Mouse (Mus musculus): ENCODE measurements at regions not wholly inside any gene's neighbourhood (a gene's known extent, or its start where the extent isn't known, plus 50 kb on each side); places are given as distances from the start of the nearest gene placed in this dataset.

DNA sequence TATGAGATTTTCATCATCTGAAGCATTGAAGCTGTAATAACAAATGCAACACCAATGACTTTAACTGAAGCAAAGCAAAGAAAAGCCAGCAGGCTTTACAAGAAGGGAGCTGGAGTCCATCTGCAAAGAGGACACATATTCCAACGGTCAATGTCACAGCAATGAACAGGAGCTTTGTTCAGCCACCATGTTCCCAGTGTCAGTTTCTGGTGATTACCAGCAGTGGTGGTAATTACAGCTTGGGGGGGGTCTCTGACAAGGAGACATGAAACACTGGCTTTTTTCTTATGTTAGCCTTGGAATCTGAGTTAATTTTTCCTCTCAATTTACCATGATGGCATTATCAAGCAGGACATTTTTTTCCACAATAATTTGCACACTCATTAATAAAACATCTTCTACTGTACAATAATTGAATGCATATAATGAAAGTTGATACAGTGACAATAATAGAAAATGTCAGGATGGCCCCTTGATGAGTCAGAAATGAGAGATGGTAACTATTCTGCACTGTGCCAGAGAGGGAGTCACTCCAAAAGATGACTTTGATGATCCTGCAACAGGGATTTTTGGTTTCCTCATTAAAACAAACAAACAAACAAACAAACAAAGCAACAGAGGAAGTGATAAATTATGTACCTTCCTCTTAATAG, 373.4 kb downstream of the Frk start:
- Histone ChIP-seq H3K79me2 (ENCODE audit: control insufficient read depth, insufficient read depth, low read length) (no peaks in the 10 kb centered on the region), H3K36me3 (ENCODE audit: control insufficient read depth, insufficient read depth, low read length) (no peaks in the 10 kb centered on the region), H3K4me1 (ENCODE audit: control insufficient read depth, insufficient read depth, low read length) (no peaks in the 10 kb centered on the region), H3K9ac (ENCODE audit: low read depth, low read length) (no peak overlapping the region), H3K27me3 (ENCODE audit: control insufficient read depth, insufficient read depth, low read length) (no peaks in the 10 kb centered on the region), H3K27ac (replicated peaks; ENCODE audit: insufficient read depth, low read depth, low read length) (no peak overlapping the region), H3K4me3 (ENCODE audit: insufficient read depth, low read depth, low read length) (no peak overlapping the region)
- DNase-seq (ENCODE audit: extremely low read depth, low read depth, low spot score), result no peak
- WGBS, result 78% methylated on average over 1 of the region's 1 CpGs
- TF ChIP-seq CTCF (IDR thresholded peaks at IDR 0.05; ENCODE audit: low read depth, low read length), result no peak
- TF ChIP-seq POLR2A (IDR thresholded peaks at IDR 0.05; ENCODE audit: extremely low read depth, insufficient read depth, low read length), result no peak

GRCm38 (mm10) chr10:34862693-34863092, 379.5 kb downstream of the Frk start:
- no peak overlapping the region for H3K27ac ChIP-seq (replicated peaks; ENCODE audit: insufficient read depth, low read depth, low read length)
- H3K79me2 ChIP-seq (ENCODE audit: control insufficient read depth, insufficient read depth, low read length), result no peaks in the 10 kb centered on the region
- H3K9ac ChIP-seq (ENCODE audit: low read depth, low read length), result no peak overlapping the region
- no peak overlapping the region for H3K4me3 ChIP-seq (ENCODE audit: insufficient read depth, low read depth, low read length)
- DNase-seq (ENCODE audit: extremely low read depth, low read depth, low spot score), result no peak
- no peaks in the 10 kb centered on the region for H3K36me3 ChIP-seq (ENCODE audit: control insufficient read depth, insufficient read depth, low read length)
- no peaks in the 10 kb centered on the region for H3K4me1 ChIP-seq (ENCODE audit: control insufficient read depth, insufficient read depth, low read length)
- H3K27me3 ChIP-seq (ENCODE audit: control insufficient read depth, insufficient read depth, low read length), result no peaks in the 10 kb centered on the region
- 39% methylated on average over 1 of the region's 1 CpGs for WGBS
- TF ChIP-seq CTCF (IDR thresholded peaks at IDR 0.05; ENCODE audit: low read depth, low read length), result no peak
- TF ChIP-seq POLR2A (IDR thresholded peaks at IDR 0.05; ENCODE audit: extremely low read depth, insufficient read depth, low read length), result no peak

- no peak for TF ChIP-seq CTCF (IDR thresholded peaks at IDR 0.05; ENCODE audit: low read depth, low read length)
- TF ChIP-seq POLR2A (IDR thresholded peaks at IDR 0.05; ENCODE audit: extremely low read depth, insufficient read depth, low read length), result no peak
- WGBS, result 84% methylated on average over 9 of the region's 9 CpGs
- H3K27ac ChIP-seq (replicated peaks; ENCODE audit: insufficient read depth, low read depth, low read length), result no peak overlapping the region
- no peaks in the 10 kb centered on the region for H3K79me2 ChIP-seq (ENCODE audit: control insufficient read depth, insufficient read depth, low read length)
- H3K27me3 ChIP-seq (ENCODE audit: control insufficient read depth, insufficient read depth, low read length), result no peaks in the 10 kb centered on the region
- H3K36me3 ChIP-seq (ENCODE audit: control insufficient read depth, insufficient read depth, low read length), result no peaks in the 10 kb centered on the region
- H3K4me1 ChIP-seq (ENCODE audit: control insufficient read depth, insufficient read depth, low read length), result no peaks in the 10 kb centered on the region
- DNase-seq (ENCODE audit: extremely low read depth, low read depth, low spot score), result no peak
- H3K4me3 ChIP-seq (ENCODE audit: insufficient read depth, low read depth, low read length), result no peak overlapping the region
- H3K9ac ChIP-seq (ENCODE audit: low read depth, low read length), result no peak overlapping the region
These were observed 388.7 kb downstream of the Frk start for GRCm38 (mm10) chr10:34871888-34872287.

DNA sequence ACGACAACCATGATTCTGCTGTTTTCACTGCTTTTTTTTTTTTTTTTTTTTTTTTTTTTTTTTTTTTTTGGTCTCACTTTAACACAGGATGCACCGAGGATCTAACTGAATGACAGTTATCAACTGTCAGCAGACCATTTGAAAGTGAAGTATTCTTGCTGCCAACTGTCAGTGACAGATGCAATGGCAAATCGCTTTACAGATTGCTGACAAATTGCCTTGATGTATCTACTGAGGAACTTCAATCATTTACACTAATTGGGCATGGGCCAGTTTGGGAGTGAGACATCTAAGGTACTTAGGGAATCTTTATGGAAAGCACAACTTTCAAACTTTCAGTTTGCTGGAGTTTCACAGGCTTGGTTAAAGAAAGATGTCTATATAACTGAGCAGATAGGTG, 395.3 kb downstream of the Frk start:
- DNase-seq (ENCODE audit: extremely low read depth, low read depth, low spot score), result no peak
- TF ChIP-seq POLR2A (IDR thresholded peaks at IDR 0.05; ENCODE audit: extremely low read depth, insufficient read depth, low read length) (no peak), CTCF (IDR thresholded peaks at IDR 0.05; ENCODE audit: low read depth, low read length) (no peak)
- H3K4me1 ChIP-seq (ENCODE audit: control insufficient read depth, insufficient read depth, low read length), result no peaks in the 10 kb centered on the region
- no peak overlapping the region for H3K4me3 ChIP-seq (ENCODE audit: insufficient read depth, low read depth, low read length)
- no peaks in the 10 kb centered on the region for H3K36me3 ChIP-seq (ENCODE audit: control insufficient read depth, insufficient read depth, low read length)
- H3K9ac ChIP-seq (ENCODE audit: low read depth, low read length), result no peak overlapping the region
- H3K79me2 ChIP-seq (ENCODE audit: control insufficient read depth, insufficient read depth, low read length), result no peaks in the 10 kb centered on the region
- 72% methylated on average over 3 of the region's 3 CpGs for WGBS
- H3K27ac ChIP-seq (replicated peaks; ENCODE audit: insufficient read depth, low read depth, low read length), result no peak overlapping the region
- H3K27me3 ChIP-seq (ENCODE audit: control insufficient read depth, insufficient read depth, low read length), result no peaks in the 10 kb centered on the region

- TF ChIP-seq POLR2A (IDR thresholded peaks at IDR 0.05; ENCODE audit: extremely low read depth, insufficient read depth, low read length), result no peak
- TF ChIP-seq CTCF (IDR thresholded peaks at IDR 0.05; ENCODE audit: low read depth, low read length), result no peak
- no peak overlapping the region for H3K27ac ChIP-seq (replicated peaks; ENCODE audit: insufficient read depth, low read depth, low read length)
- H3K4me1 ChIP-seq (ENCODE audit: control insufficient read depth, insufficient read depth, low read length), result no peaks in the 10 kb centered on the region
- H3K79me2 ChIP-seq (ENCODE audit: control insufficient read depth, insufficient read depth, low read length), result no peaks in the 10 kb centered on the region
- H3K4me3 ChIP-seq (ENCODE audit: insufficient read depth, low read depth, low read length), result no peak overlapping the region
- no peaks in the 10 kb centered on the region for H3K27me3 ChIP-seq (ENCODE audit: control insufficient read depth, insufficient read depth, low read length)
- H3K36me3 ChIP-seq (ENCODE audit: control insufficient read depth, insufficient read depth, low read length), result no peaks in the 10 kb centered on the region
- no peak for DNase-seq (ENCODE audit: extremely low read depth, low read depth, low spot score)
- WGBS, result 47% methylated on average over 1 of the region's 1 CpGs
- H3K9ac ChIP-seq (ENCODE audit: low read depth, low read length), result no peak overlapping the region
These were observed 404.4 kb downstream of the Frk start for GRCm38 (mm10) chr10:34887601-34888000.

- no peaks in the 10 kb centered on the region for H3K4me1 ChIP-seq (ENCODE audit: control insufficient read depth, insufficient read depth, low read length)
- DNase-seq (ENCODE audit: extremely low read depth, low read depth, low spot score), result no peak
- no peak overlapping the region for H3K4me3 ChIP-seq (ENCODE audit: insufficient read depth, low read depth, low read length)
- no peaks in the 10 kb centered on the region for H3K27me3 ChIP-seq (ENCODE audit: control insufficient read depth, insufficient read depth, low read length)
- H3K79me2 ChIP-seq (ENCODE audit: control insufficient read depth, insufficient read depth, low read length), result no peaks in the 10 kb centered on the region
- TF ChIP-seq CTCF (IDR thresholded peaks at IDR 0.05; ENCODE audit: low read depth, low read length) (no peak), POLR2A (IDR thresholded peaks at IDR 0.05; ENCODE audit: extremely low read depth, insufficient read depth, low read length) (no peak)
- H3K9ac ChIP-seq (ENCODE audit: low read depth, low read length), result no peak overlapping the region
- 77% methylated on average over 5 of the region's 5 CpGs for WGBS
- H3K36me3 ChIP-seq (ENCODE audit: control insufficient read depth, insufficient read depth, low read length), result no peaks in the 10 kb centered on the region
- no peak overlapping the region for H3K27ac ChIP-seq (replicated peaks; ENCODE audit: insufficient read depth, low read depth, low read length)
These were observed 421.1 kb downstream of the Frk start for GRCm38 (mm10) chr10:34904274-34904673.
